Mouse (Mus musculus) intestine, postnatal 0 days (tissue): ENCODE results near the gene Esyt2. TPM values are rescaled to one million over a fixed set of nuclear protein-coding genes. Genes with fewer than 3 reads are reported as not detected.

Experiments
- ATAC-seq: fragments of 200-750 bp; cut with Nextera tagmentation; 2 replicates; pipeline ENCODE4 v1.8.0; 2017; ENCODE audit warnings: mild to moderate bottlenecking, moderate TSS enrichment, moderate library complexity
- H3K27ac ChIP-seq: fragments of 300-500 bp; sonication (generic); 2 replicates; pipeline ENCODE4 v1.5.1; 2014; ENCODE audit warnings: mild to moderate bottlenecking, low read depth, low read length, moderate library complexity
- H3K27me3 ChIP-seq: fragments of 300-500 bp; sonication (generic); replicated peaks from 2 replicates; pipeline ENCODE4 v1.6.1; 2014; ENCODE audit warnings: low read length, mixed read lengths; ENCODE audit not compliant: control insufficient read depth, insufficient read depth
- H3K36me3 ChIP-seq: fragments of 300-500 bp; sonication (generic); 2 replicates; pipeline ENCODE4 v1.6.1; 2014; ENCODE audit warnings: mild to moderate bottlenecking, moderate library complexity; ENCODE audit not compliant: control insufficient read depth, insufficient read depth
- H3K4me1 ChIP-seq: fragments of 300-500 bp; sonication (generic); replicated peaks from 2 replicates; pipeline ENCODE4 v1.6.1; 2014; ENCODE audit warnings: antibody characterized with exemption, low read length, mixed read lengths; ENCODE audit not compliant: control insufficient read depth, insufficient read depth
- H3K4me2 ChIP-seq: fragments of 300-500 bp; sonication (generic); replicated peaks from 2 replicates; pipeline ENCODE4 v1.6.1; 2014; ENCODE audit warnings: low read depth, mild to moderate bottlenecking, moderate library complexity
- H3K4me3 ChIP-seq: fragments of 300-500 bp; sonication (generic); 2 replicates; pipeline ENCODE4 v1.5.1; 2014; ENCODE audit warnings: low read depth, low read length
- H3K9ac ChIP-seq: fragments of 300-500 bp; sonication (generic); 2 replicates; pipeline ENCODE4 v1.6.1; 2014; ENCODE audit warnings: mild to moderate bottlenecking, low read depth, low read length
- H3K9me3 ChIP-seq: fragments of 300-500 bp; sonication (generic); 2 replicates; pipeline ENCODE4 v1.6.1; 2016; ENCODE audit warnings: mixed run types; ENCODE audit not compliant: control insufficient read depth
- CTCF ChIP-seq: sonication (generic); IDR thresholded peaks from 2 replicates; pipeline ENCODE4 v1.5.1; 2016; ENCODE audit warnings: low read depth, mild to moderate bottlenecking, control low read depth, antibody characterized with exemption, moderate library complexity
- WGBS: fragments of 180-500 bp; shearing (Covaris S2); extraction: QIAGEN DNeasy Blood & Tissue Kit; methylation state at CpG from one replicate; pipeline ENCODE4 v1.1.7; 2014; 5-methylcytosine and 5-hydroxymethylcytosine counted together
- polyA plus RNA-seq: library from polyadenylated mRNA; unstranded; fragments of >200 nt; fragmentation: Nextera tagmentation; extraction: Ambion mirVana; gene quantifications from 2 replicates; pipeline ENCODE4 v1.2.1, GENCODE M21; 2015

Gene Esyt2
- polyA plus RNA-seq, 1 experiment from 2014 or later, result 14.1 TPM

GRCm38 (mm10) chr12:116334253-116334652 lies 53.3 kb downstream of the Esyt2 start:
- WGBS, result 75% methylated on average over 5 of the region's 5 CpGs
- Histone ChIP-seq H3K4me2 (no peak overlapping the region), H3K4me1 (no peaks in the 10 kb centered on the region), H3K27ac (no peak overlapping the region), H3K27me3 (no peaks in the 10 kb centered on the region), H3K9me3 (no peaks in the 10 kb centered on the region), H3K36me3 (peaks cover 15% of the 10 kb centered on the region), H3K4me3 (no peak overlapping the region), H3K9ac (no peak overlapping the region)
- TF ChIP-seq CTCF, result no peak
- ATAC-seq, result no peak

GRCm38 (mm10) chr12:116340160-116340559 lies 59.2 kb downstream of the Esyt2 start:
- H3K9me3 ChIP-seq, result no peaks in the 10 kb centered on the region
- ATAC-seq, result no peak
- no peaks in the 10 kb centered on the region for H3K27me3 ChIP-seq
- 85% methylated on average over 1 of the region's 1 CpGs for WGBS
- H3K9ac ChIP-seq, result no peak overlapping the region
- no peak for TF ChIP-seq CTCF
- H3K36me3 ChIP-seq, result peaks cover 29% of the 10 kb centered on the region
- no peak overlapping the region for H3K4me3 ChIP-seq
- no peaks in the 10 kb centered on the region for H3K4me1 ChIP-seq
- no peak overlapping the region for H3K4me2 ChIP-seq
- H3K27ac ChIP-seq, result no peak overlapping the region

GRCm38 (mm10) chr12:116348755-116349286 lies 67.8 kb downstream of the Esyt2 start:
- H3K4me3 ChIP-seq, result no peak overlapping the region

GRCm38 (mm10) chr12:116349376-116349775 lies 68.4 kb downstream of the Esyt2 start:
- ATAC-seq, result no peak
- Histone ChIP-seq H3K4me3 (no peak overlapping the region), H3K36me3 (peaks cover 48% of the 10 kb centered on the region), H3K27ac (no peak overlapping the region), H3K9ac (no peak overlapping the region), H3K27me3 (no peaks in the 10 kb centered on the region), H3K9me3 (no peaks in the 10 kb centered on the region), H3K4me2 (no peak overlapping the region), H3K4me1 (no peaks in the 10 kb centered on the region)
- 80% methylated on average over 2 of the region's 2 CpGs for WGBS
- no peak for TF ChIP-seq CTCF

More at GRCm38 (mm10) chr12:116348755-116349286, 67.8 kb downstream of the Esyt2 start:
- ATAC-seq, result no peak
- no peaks in the 10 kb centered on the region for H3K4me1 ChIP-seq
- no peak for TF ChIP-seq CTCF
- peaks cover 52% of the 10 kb centered on the region for H3K36me3 ChIP-seq
- no peak overlapping the region for H3K9ac ChIP-seq
- no peak overlapping the region for H3K4me2 ChIP-seq
- H3K9me3 ChIP-seq, result no peaks in the 10 kb centered on the region
- H3K27me3 ChIP-seq, result no peaks in the 10 kb centered on the region
- H3K27ac ChIP-seq, result no peak overlapping the region

- Histone ChIP-seq H3K27me3 (no peaks in the 10 kb centered on the region), H3K27ac (no peak overlapping the region), H3K9me3 (no peaks in the 10 kb centered on the region), H3K4me1 (no peaks in the 10 kb centered on the region), H3K4me3 (no peak overlapping the region), H3K36me3 (peaks cover 40% of the 10 kb centered on the region), H3K4me2 (no peak overlapping the region), H3K9ac (no peak overlapping the region)
- 87% methylated on average over 4 of the region's 4 CpGs for WGBS
- no peak for ATAC-seq
- TF ChIP-seq CTCF, result no peak
Measured at GRCm38 (mm10) chr12:116351022-116351421, 70.0 kb downstream of the Esyt2 start.

- 75% methylated on average over 5 of the region's 5 CpGs for WGBS
- Histone ChIP-seq H3K27ac (no peak overlapping the region), H3K27me3 (no peaks in the 10 kb centered on the region), H3K9ac (no peak overlapping the region), H3K4me1 (no peaks in the 10 kb centered on the region), H3K4me3 (no peak overlapping the region), H3K36me3 (peaks cover 40% of the 10 kb centered on the region), H3K9me3 (no peaks in the 10 kb centered on the region), H3K4me2 (no peak overlapping the region)
- no peak for TF ChIP-seq CTCF
- ATAC-seq, result no peak
Measured at GRCm38 (mm10) chr12:116352404-116352803, 71.4 kb downstream of the Esyt2 start.

- no peaks in the 10 kb centered on the region for H3K9me3 ChIP-seq
- 89% methylated on average over 3 of the region's 3 CpGs for WGBS
- H3K36me3 ChIP-seq, result peaks cover 46% of the 10 kb centered on the region
- ATAC-seq, result no peak
- no peak overlapping the region for H3K9ac ChIP-seq
- H3K4me3 ChIP-seq, result no peak overlapping the region
- H3K4me1 ChIP-seq, result no peaks in the 10 kb centered on the region
- H3K27me3 ChIP-seq, result no peaks in the 10 kb centered on the region
- no peak overlapping the region for H3K27ac ChIP-seq
- no peak for TF ChIP-seq CTCF
- no peak overlapping the region for H3K4me2 ChIP-seq
Measured at GRCm38 (mm10) chr12:116354694-116355093, 73.7 kb downstream of the Esyt2 start.
